Mouse (Mus musculus): ENCODE measurements around the gene Nat9.
A peak's percentile ranks its signal among the peaks of the same experiment; 100 is the strongest.

Nat9 gene

GRCm38 (mm10) chr11:115173549-115174339 lies 13.9 kb downstream of the Nat9 start:
- peak; percentile 48 for DNase-seq

- DNase-seq: no peak
Measured at GRCm38 (mm10) chr11:115172825-115173287, 14.8 kb downstream of the Nat9 start.

DNA sequence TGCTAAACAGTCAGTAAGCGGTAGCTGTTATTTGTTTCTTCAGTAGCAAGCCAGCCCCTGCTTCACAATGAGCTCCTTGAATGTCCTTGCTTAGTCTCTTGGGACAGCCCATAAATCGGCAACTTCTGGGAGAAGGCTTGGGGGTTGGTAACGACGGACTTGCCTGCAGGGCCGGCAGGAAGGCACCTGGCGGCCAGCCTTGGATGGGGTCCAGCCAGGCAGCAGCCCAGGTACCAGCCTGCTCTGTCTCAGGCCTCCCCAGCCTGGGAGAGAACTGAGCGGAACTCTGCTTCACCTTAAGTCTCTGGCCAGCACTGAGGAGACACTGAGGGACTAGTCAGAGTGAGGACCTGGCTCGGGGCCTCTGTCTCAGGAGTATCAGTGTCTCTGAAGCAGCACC lies 16.5 kb downstream of the Nat9 start:
- no peak for DNase-seq

DNA sequence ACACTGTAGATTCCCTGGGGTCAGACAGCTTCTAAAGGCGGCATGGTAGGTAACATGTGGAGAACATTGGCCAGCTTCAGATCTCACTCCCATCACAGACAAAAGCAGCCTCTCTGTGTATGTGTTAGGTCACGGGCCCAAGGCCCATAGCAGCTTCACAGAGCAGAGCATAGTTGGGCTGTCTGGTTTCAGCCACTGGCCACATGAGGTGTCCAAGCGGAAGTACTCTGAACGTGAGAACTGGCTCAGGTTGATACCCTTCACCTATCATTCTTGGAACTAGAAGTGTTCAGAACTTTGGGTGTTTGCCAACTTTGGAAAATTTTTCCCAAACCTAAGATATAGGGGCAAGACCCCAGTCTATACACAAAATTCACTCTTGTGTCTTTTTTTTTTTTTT lies 18.2 kb downstream of the Nat9 start:
- DNase-seq: no peak

DNA sequence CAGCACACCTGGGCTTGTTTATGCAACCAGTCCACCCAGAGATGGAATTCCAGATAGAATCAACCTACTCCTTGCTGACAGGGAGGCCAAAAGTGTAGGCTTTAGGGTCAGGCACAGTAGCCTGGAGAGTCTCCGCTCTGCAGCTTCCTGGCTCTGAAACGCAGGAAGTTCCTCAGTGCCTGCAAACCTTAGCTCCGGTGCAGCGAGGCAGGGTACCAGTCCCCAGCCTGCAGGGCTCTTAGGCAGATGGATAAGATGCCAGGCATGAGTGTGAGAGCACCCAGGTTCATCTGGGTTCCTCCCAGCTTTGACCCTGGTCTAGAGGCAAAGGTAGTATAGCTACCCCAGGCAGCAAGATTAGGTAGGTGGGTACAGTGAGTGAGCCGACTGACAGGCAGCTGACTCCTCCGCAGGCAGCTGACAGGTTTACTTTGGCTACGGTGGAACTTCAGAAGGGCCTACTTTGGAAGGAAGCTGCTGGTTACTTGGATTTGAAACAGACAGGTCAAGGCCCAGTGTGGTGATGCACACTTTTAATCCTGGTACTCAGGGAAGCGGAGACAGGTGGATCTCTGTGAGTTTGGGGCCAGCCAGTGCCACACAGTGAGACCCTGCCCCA lies 19.9 kb downstream of the Nat9 start:
- DNase-seq: peak; percentile 6

DNA sequence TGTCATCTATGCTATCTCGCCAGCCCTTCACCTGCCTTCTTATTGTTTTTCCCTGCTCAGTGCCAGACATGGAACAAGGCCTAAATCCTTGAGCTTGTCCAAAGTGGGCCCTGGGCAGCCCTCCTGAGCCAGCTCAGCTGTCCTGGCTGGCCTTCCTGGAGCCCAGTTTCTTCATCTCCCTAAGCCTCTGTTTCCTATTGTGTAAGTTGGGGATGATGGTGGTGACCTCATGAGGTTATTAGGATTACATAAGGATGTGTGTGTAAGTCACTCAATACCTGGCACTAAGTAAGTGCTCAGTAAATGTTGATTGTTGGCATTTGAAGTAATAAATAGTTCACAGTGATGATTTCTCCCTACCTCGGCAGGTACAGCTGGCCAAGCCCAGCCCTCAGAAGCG lies 20.9 kb downstream of the Nat9 start:
- no peak for DNase-seq

GRCm38 (mm10) chr11:115164976-115165374 lies 22.7 kb downstream of the Nat9 start:
- peak; percentile 18 for DNase-seq

DNA sequence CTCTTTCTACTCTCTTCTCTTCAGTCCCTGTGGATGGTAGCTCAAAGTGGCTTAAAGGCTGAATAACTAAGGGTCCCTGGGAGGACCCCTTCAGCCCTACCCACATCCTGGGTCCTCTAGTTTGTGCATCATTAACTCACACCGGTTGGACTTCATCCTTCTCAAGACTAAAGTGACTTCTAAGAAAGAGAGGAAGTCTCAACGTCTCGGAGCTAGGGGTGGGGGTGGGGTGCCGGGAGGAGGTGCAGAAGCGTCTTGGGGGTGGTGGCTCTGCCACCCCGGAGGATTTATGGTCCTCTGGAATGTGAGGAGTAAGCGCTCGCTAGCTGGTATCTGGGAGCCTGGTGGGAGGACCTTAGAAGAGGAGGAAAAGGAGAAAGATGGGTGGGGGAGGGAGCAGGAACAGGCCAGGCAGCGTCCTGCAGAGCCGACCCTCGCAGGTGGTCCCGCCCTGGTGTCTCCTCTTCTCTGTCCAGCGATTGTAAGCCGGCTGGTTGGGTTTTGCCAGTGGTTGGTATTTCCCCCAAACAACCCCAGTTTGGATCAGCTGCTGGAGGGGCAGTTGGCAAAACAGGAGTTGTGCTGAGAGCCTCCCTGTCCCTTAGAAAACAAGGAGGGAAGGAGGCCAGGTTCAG lies 23.2 kb downstream of the Nat9 start:
- DNase-seq: no peak

- peak; percentile 82 for DNase-seq
Measured at GRCm38 (mm10) chr11:115163568-115164150, 24.0 kb downstream of the Nat9 start.

- DNase-seq: peak; percentile 100
Measured at GRCm38 (mm10) chr11:115162832-115163480, 24.7 kb downstream of the Nat9 start, which contains the start of gene Slc9a3r1. TSS of gene Slc9a3r1 (plus strand) at chr11:115163341.

- no peak for DNase-seq
Measured at GRCm38 (mm10) chr11:115162205-115162601, 25.5 kb downstream of the Nat9 start.

- DNase-seq: peak; percentile 69
Measured at GRCm38 (mm10) chr11:115161578-115162204, 26.0 kb downstream of the Nat9 start.

- DNase-seq: peak; percentile 91
Measured at GRCm38 (mm10) chr11:115160883-115161577, 26.6 kb downstream of the Nat9 start.

DNA sequence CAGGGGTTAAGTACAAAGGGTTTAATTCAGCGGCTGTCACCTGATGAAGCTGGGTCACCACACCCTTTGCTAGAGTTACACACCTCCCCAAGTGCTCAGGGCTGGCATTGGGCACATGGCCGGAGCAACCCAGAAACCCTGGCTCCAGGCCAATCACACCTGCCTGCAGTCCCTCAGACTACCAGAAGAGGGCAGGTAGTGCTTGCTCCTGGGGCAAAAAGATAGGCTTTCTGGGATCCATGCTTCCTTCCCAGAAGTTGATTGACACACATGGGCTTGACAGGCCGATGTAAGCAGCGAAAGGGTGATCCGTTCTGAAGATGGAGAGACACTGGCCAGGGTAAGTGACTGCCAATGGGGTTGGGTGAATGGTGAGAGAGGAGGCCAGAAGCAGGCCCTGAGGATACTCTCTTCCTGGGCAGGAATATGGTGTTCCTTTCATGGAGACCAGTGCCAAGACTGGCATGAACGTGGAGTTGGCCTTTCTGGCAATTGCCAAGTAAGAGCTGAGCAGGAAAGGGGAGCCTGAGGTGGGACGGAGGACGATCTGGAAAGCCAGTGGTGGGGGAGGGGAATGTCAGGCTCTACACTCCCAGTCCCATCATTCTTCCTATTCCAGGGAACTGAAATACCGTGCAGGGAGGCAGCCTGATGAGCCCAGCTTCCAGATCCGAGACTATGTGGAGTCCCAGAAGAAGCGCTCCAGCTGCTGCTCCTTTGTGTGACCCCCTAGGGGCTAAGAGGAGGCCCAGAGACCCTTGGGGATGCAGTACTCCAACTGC lies 27.5 kb downstream of the Nat9 start:
- DNase-seq: peak; percentile 78

DNA sequence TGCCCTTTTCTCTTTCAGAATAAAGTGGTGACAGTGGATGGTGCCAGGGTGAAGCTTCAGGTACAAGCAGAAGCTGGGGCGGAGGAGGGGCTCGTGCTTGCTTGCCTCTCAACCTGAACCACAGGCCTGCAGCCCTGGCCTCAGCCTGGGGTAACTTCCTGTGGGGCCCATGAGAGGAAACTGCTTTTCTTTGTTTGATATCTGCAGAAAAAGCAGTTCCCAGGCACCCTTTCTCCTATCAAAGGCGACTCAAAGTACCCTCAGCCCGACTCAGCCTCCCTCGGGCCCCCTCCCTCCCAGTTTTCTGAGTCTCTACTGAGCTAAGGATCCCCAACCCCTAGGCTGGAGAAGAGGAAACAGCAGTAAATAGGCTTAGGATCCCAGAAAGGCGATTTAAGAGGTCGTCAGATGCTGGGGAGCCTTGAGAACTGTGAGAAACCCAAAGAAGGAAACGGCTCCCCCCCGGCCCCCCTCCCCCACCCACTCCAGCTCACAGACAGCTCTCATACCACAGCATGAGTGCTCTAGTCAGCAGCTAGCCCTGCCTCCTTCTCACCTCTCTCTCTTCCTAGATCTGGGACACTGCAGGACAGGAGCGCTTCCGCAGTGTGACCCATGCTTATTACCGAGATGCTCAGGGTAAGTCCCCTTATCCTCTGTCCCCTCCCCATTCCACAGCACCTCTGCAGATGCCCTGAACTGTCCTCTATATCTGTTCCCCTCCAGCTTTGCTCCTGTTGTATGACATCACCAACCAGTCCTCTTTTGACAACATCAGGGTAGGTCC lies 29.5 kb downstream of the Nat9 start:
- DNase-seq: peak; percentile 88

DNA sequence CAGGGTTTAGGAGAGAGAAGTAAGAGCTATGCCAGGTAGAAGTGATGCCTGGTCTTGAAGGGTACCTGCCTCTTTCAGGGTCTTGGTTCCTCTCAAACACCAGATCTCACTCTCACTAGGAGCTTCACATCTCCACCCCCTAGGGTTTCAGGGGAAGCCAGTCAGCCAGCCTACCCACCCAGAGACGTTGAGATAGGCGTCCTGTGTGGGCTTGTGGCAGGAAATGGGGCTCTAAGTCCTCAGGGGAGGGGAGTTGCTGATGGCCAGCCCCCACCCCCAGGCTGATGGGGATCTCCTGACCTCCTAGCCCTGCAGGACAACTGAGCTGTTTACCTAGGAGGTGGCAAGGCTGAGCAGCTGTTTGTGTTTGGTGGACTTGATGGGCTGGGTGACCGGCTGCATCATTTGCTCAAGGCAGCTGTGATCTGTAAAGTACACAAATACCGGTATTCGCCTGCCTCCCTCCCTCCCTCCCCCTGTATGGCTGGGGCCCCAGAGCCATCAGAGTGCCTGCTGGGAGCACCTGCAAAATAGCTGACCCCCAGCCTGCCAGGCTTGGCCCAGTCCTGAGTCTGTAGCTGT lies 32.5 kb downstream of the Nat9 start:
- DNase-seq: peak; percentile 75

GRCm38 (mm10) chr11:115153699-115154292 lies 33.9 kb downstream of the Nat9 start:
- peak; percentile 92 for DNase-seq

- no peak for DNase-seq
Measured at GRCm38 (mm10) chr11:115153088-115153487, 34.6 kb downstream of the Nat9 start.

DNA sequence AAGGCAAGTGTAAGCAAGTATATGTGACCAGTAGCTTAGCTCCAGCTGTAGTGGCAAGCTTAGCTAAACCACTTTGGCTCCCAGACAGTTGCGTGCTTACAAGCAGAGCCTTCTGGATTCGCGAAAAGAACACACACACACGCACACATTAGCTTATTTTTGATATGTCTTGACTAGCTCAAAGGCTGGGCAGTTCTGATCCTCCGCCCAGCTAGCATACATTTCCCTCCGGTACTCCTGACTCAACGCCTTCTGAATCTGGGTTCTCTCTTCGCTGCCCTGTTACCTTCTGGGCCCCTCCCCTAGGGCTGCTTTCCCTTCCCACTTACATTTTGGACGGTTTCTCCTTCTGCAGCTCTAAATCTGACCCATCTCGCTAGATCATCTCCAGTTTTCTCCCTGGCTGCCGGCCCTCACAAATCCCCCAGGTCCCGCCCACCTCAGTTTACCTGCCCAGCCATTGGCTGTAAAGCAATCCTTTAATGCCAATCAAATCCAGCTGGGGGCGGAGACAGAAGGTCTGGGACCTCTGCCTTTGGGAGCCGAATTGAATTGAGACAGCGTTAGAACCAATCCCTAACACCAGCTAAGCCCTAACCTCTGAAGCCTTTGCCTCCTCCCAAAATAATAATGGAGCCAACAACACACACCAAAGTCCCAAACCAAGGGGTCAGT lies 35.8 kb downstream of the Nat9 start:
- DNase-seq: peak; percentile 39
